Mouse (Mus musculus): ENCODE results near the gene Trarg1. TPM values are rescaled to one million over a fixed set of nuclear protein-coding genes. Genes with fewer than 3 reads are reported as not detected.
"Not testable (repeated sequence)": the region's sequence is repeated elsewhere in the genome, so short reads cannot be mapped to it uniquely, and the experiment has no call there.

Gene Trarg1
- total RNA-seq (2021) = under 1 TPM; 0.66 to 0.69 TPM

- intact Hi-C loops (cut with DNase I) = loop anchor here (5.0 kb wide), 1 partner anchor 68 kb away; no protein-coding TSS in a partner anchor
- DNase-seq (ENCODE audit: low spot score in 2 of 2) = not testable (repeated sequence)
Measured at GRCm38 (mm10) chr11:76679508-76679907, at the start of gene Trarg1. Gene Trarg1 (plus strand): TSS chr11:76679808.

DNA sequence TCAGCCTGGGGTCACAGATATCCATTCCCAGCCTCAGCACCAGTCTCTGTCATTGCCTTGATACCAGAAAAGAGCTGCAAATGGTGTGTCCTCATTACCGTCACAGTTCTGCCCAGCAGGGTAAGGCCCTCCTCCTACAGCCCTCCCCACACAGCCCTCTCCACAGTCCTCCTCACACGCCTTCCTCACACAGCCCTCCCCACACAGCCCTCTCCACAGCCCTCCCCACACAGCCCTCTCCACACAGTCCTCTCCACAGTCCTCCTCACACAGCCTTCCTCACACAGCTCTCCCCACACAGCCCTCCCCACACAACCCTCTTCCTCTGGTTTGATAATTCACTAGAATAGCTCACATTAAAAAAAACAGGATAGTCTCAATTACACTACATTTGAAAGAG lies 49.6 kb upstream of the Trarg1 start:
- DNase-seq (ENCODE audit: low spot score in 2 of 2) = no peak
- intact Hi-C loops (cut with DNase I) = loop anchor here (5.0 kb wide), 1 partner anchor 33 kb away; no protein-coding TSS in a partner anchor

DNA sequence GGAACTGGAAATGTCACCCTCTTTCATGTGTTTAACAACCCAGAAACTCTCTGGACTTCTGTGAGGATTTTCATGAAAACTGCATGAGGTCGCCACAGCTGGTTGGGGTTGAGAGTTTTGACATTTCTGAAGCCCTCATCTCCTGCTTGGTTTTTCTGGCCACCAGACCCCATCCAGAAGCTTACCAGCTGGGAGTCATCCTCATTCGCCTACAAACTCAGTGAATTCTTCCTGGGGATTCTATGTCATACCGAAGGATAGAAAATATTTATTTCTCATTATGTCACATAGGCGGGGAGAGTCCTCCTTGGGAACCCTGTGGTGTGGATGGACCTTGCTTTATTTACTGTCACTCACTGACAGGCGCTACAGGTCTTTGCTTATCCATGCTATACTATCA lies 49.1 kb upstream of the Trarg1 start:
- intact Hi-C loops (cut with DNase I) = loop anchor here (5.0 kb wide), 1 partner anchor 33 kb away; no protein-coding TSS in a partner anchor
- DNase-seq (ENCODE audit: low spot score in 2 of 2) = no peak

GRCm38 (mm10) chr11:76639269-76639985 lies 40.2 kb upstream of the Trarg1 start:
- intact Hi-C loops (cut with DNase I) = no loop called here
- no peak for DNase-seq (ENCODE audit: low spot score in 2 of 2)

- DNase-seq (ENCODE audit: low spot score in 2 of 2) = no peak
- intact Hi-C loops (cut with DNase I) = no loop called here
Measured at GRCm38 (mm10) chr11:76640231-76640630, 39.4 kb upstream of the Trarg1 start.

GRCm38 (mm10) chr11:76644257-76644656 lies 35.4 kb upstream of the Trarg1 start:
- intact Hi-C loops (cut with DNase I) = no loop called here
- DNase-seq (ENCODE audit: low spot score in 2 of 2) = no peak

GRCm38 (mm10) chr11:76645036-76645435 lies 34.6 kb upstream of the Trarg1 start:
- intact Hi-C loops (cut with DNase I) = loop anchor here (5.0 kb wide), 1 partner anchor 228 kb away; no protein-coding TSS in a partner anchor
- no peak for DNase-seq (ENCODE audit: low spot score in 2 of 2)

- intact Hi-C loops (cut with DNase I) = loop anchor here (1.0 to 5.0 kb wide), 5 partner anchors 67 to 229 kb away; no protein-coding TSS in a partner anchor
- peak; percentile 94 to 96 for DNase-seq (ENCODE audit: low spot score in 2 of 2)
Measured at GRCm38 (mm10) chr11:76645955-76646354, 33.7 kb upstream of the Trarg1 start.

DNA sequence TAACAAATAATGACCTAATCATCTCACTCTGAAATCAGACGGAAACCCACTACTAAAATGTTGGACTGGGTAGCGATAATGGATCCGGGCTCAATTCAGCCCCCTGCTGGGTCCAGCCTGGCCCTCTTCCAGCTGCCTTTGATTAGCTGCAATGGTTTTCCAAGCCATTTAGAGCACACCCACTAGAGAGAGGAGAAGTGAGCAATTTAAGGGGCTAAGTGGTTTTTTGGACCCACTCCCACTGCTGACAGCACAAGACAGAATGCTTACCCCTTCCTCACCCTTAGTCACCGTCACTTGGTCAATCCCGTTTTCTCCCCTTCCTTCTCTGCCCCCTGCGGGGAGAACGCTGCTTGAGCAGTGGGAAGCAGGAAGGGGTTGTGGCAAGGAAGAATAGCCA lies 32.5 kb upstream of the Trarg1 start:
- DNase-seq (ENCODE audit: low spot score in 2 of 2) = no peak
- intact Hi-C loops (cut with DNase I) = loop anchor here (2.0 to 5.0 kb wide), 4 partner anchors 68 to 230 kb away; no protein-coding TSS in a partner anchor

DNA sequence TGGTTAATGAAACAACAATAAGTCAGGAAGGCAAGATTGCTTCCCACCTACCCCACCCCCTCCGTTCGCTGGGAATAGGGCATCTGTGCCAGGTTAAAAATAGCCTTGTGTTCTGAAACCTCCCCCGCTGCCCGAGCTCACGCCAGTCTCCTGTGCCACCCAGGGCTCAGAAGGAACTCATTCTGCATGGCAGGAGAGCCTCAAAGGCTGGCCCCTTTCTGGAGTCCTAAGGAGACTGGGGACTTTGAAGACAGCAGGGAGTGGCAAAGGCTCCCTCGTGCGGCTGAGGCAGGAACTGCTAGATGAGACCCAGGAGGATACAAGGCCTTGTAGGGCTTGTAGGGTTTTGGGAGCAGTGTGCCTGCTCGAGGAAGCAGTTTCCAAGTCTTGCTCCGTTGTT lies 32.1 kb upstream of the Trarg1 start:
- DNase-seq (ENCODE audit: low spot score in 2 of 2) = peak; percentile 76 to 90
- intact Hi-C loops (cut with DNase I) = loop anchor here (2.0 to 5.0 kb wide), 4 partner anchors 69 to 230 kb away; no protein-coding TSS in a partner anchor

GRCm38 (mm10) chr11:76650862-76651560 lies 28.6 kb upstream of the Trarg1 start:
- DNase-seq (ENCODE audit: low spot score in 2 of 2) = peak in 1 of 2 experiments; percentile 66
- intact Hi-C loops (cut with DNase I) = no loop called here

GRCm38 (mm10) chr11:76652838-76653334 lies 26.7 kb upstream of the Trarg1 start:
- intact Hi-C loops (cut with DNase I) = no loop called here
- no peak for DNase-seq (ENCODE audit: low spot score in 2 of 2)

DNA sequence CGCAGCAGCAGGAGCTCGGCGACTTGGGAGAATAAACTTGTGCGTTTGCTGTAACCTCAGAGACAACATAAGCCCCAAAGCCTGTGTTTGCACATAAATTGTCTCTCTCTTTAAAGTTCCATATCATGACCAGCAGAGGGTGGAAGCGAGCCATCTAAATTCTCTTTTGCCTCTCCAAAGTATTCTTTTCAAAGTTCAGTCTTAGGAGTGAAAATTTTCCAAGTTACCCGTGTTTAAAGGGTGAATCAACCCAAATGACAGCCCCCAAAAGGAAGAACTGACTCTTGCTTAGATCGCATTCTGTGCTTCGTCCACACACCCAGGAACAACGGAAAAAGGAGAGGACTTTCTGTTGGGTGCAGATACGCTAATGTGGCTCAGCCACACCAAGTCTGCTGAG lies 24.5 kb upstream of the Trarg1 start:
- intact Hi-C loops (cut with DNase I) = loop anchor here (2.0 kb wide), 1 partner anchor 108 kb away; the partner anchor contains the start of gene Gosr1
- peak; percentile 59 to 73 for DNase-seq (ENCODE audit: low spot score in 2 of 2)

DNA sequence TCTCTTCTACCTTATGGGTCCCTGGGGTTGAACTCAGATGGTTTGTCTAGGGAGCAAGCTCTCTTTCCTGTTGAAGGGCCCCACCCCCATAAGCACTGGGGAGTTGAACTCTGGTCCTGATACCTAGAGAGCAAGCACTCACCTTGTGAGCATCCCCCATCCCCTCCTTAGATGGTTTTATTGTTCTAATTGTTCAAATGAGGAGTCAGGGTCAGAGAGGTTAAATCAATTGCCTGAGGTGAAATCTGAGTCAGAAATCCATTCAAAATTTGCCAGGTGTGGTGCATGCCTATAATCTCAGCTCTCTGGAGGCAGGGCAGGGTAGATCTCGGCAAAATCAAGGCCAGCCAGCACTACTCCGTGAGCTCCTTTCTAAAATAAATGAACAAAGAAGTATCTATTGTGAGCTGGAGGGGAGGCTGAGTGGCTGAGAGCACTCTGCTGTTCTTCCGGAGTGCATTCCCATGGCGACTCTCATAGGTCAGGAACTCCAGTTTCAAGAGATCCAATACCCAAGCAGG lies 22.1 kb upstream of the Trarg1 start:
- no peak for DNase-seq (ENCODE audit: low spot score in 2 of 2)
- intact Hi-C loops (cut with DNase I) = no loop called here

- intact Hi-C loops (cut with DNase I) = no loop called here
Measured at GRCm38 (mm10) chr11:76659138-76659930, 20.3 kb upstream of the Trarg1 start.

GRCm38 (mm10) chr11:76661790-76662468 lies 17.7 kb upstream of the Trarg1 start:
- DNase-seq (ENCODE audit: low spot score in 2 of 2) = no peak
- intact Hi-C loops (cut with DNase I) = no loop called here

More at GRCm38 (mm10) chr11:76659138-76659930, 20.3 kb upstream of the Trarg1 start:
- no peak for DNase-seq (ENCODE audit: low spot score in 2 of 2)

- no peak for DNase-seq (ENCODE audit: low spot score in 2 of 2)
- intact Hi-C loops (cut with DNase I) = no loop called here
Measured at GRCm38 (mm10) chr11:76666002-76666649, 13.5 kb upstream of the Trarg1 start.

- no peak for DNase-seq (ENCODE audit: low spot score in 2 of 2)
- intact Hi-C loops (cut with DNase I) = no loop called here
Measured at GRCm38 (mm10) chr11:76667807-76668206, 11.8 kb upstream of the Trarg1 start.

Data from left cerebral cortex, postnatal 25 days (tissue).